Mouse (Mus musculus) lung, postnatal 0 days (tissue): ENCODE data around the gene B4galt5.
A peak's percentile ranks its signal among the peaks of the same experiment; 100 is the strongest.

Experiments
- CTCF ChIP-seq: IDR thresholded peaks from 2 replicates; pipeline ENCODE4 v1.5.1; 2016; ENCODE audit warnings: antibody characterized with exemption, mild to moderate bottlenecking
- EP300 ChIP-seq: IDR thresholded peaks from 2 replicates; pipeline ENCODE4 v1.6.1; 2016; ENCODE audit warnings: antibody characterized with exemption, mild to moderate bottlenecking, control low read depth

- TF ChIP-seq EP300 (peak; percentile 74), CTCF (no peak)
These were observed 30.0 kb downstream of the B4galt5 start for GRCm38 (mm10) chr2:167318981-167319380.
